Mouse (Mus musculus): Measurements from ENCODE around the gene Brwd3.

Gene Brwd3

GRCm38 (mm10) chrX:108834090-108834774, at the start of gene Brwd3:
Brwd3 (minus strand) TSS chrX:108834372.
- DNase-seq (ENCODE audit: low spot score in 2 of 2), result peak; percentile 55 to 81

DNA sequence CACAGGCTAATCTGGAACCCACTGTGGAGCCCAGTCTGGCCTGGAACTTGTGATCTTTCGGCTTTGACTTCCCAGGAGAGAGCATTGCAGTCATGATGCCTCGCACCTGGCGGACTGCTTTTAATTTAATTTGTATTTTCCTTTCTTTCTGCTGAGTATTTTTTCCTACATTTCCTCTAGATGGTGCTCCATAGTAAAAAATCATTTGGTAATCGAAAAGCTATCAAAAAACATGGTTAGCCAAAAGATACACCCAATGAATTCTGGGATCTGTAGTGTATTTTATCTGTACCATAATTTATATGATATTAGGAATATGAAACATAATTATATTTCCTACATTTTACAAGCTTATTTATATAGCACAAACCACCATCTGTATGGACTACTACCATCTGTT, 28.5 kb upstream of the Brwd3 start:
- no peak for DNase-seq (ENCODE audit: low spot score in 2 of 2)

GRCm38 (mm10) chrX:108842705-108843104, 8.5 kb upstream of the Brwd3 start:
- DNase-seq (ENCODE audit: low spot score in 2 of 2), result no peak

DNA sequence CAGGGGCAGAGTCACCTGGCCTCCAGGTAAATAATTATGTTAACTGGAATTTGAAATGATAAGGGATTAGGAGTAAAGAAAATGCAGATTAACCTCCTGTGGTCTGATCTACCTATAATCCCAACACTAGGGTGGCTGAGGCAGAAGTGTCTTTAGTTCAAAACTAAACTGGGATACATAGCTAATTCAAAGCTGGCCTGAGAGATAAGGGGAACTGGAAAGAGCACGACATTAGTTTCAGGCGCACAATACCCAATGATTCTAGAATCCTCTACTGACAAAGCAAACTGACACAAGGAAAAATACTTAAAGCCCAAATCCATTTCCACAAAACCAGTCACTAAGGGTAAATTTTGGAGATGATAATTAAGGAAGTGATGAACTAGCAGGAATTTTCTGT, 2.2 kb upstream of the Brwd3 start:
- no peak for DNase-seq (ENCODE audit: low spot score in 2 of 2)

GRCm38 (mm10) chrX:108835233-108835632, 1.1 kb upstream of the Brwd3 start:
- no peak for DNase-seq (ENCODE audit: low spot score in 2 of 2)

DNA sequence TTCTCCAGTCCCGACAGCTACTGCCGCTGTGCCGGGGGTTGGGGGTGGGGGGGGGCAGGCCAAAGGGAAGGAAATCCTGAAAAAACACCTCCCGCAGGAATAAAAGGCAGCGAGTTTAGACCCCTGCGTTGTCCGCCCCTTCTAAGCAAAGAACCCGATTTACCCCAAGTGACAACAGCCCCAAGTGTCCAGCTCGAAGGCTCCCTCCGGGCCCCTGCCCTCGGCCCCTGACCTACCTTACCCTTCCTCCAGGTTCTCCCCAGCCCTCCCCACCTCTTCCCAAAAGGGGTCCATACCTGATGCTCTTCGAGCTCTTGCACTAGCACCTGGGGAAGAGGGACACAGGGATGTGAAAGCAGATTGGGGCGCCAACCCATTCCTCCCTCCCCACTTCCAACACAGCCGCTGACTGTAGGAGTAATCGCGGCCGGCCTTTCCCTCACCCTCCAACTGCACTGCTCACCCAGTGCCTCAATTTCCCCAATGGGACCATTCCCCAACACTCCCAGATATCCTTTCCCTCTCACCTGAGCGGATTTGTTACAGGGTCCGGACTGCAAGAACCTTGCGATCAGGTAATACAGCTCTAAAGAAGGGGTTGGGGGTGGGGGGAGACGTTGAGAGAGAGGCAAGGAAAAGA, 671 bp downstream of the Brwd3 start:
- peak; percentile 39 to 44 for DNase-seq (ENCODE audit: low spot score in 2 of 2)

- DNase-seq (ENCODE audit: low spot score in 2 of 2), result peak; percentile 69 to 79
Measured at GRCm38 (mm10) chrX:108832674-108833189, 1.4 kb downstream of the Brwd3 start.

GRCm38 (mm10) chrX:108831231-108831630, 2.9 kb downstream of the Brwd3 start:
- no peak for DNase-seq (ENCODE audit: low spot score in 2 of 2)

GRCm38 (mm10) chrX:108828111-108828510, 6.1 kb downstream of the Brwd3 start:
- no peak for DNase-seq (ENCODE audit: low spot score in 2 of 2)

DNA sequence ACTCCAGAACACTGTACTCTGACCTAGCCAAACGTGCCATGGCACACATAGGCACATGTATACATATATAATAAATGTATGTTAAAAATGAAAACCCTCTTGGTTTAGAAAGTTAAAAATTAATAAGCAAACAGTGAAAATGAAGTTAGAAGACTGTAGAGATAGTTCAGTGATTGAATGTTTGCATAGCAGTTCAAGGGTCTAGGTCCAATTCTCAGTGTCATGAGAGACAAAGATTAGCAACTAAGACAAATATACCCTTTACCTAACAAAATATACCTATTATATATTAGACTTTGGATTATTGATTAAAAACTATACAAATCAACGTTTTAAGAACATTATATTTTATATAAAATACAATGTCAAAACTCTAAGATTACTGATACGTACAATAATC, 36.9 kb downstream of the Brwd3 start:
- DNase-seq (ENCODE audit: low spot score in 2 of 2), result no peak

GRCm38 (mm10) chrX:108783724-108784123, 50.4 kb downstream of the Brwd3 start:
- DNase-seq (ENCODE audit: low spot score in 2 of 2), result no peak

DNA sequence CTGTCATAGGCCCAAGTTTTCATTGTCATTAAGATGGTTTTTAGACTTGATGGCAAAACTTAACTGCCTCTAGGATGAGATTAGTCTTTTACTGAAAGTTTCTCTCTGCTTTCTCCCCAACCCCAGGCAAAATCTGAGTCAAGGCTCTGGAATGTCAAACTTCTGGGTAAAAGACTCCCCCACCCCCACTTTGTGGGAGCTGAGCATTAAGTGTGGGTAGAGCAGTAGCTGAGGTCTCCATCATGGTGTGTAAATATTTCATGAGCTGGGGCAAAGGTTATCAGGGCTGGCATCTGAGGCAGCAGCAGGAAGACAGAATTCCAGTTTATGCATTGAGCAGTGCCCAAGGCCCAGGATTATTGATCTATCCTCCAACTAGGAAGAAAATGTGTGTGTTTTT, 102.4 kb downstream of the Brwd3 start:
- DNase-seq (ENCODE audit: low spot score in 2 of 2), result no peak

DNA sequence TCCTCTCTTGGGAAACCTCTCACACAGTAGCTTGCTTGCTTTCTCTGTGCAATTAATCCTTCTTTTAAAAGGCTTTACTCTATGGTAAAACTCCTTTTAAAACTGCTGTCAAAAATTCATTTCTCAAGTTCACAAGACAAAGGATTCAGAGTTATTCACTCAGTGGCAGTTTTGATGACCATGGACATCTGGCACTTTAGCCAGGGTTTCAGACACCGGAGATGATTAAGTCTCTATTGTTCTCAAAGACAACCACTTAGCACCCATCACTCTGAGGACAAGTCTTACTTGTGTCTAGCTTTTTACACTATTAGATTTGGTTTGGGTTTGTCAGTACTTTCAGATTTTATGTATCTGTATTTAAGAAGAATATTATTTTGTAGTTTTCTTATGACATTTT, 104.6 kb downstream of the Brwd3 start:
- no peak for DNase-seq (ENCODE audit: low spot score in 2 of 2)

GRCm38 (mm10) chrX:108729068-108729467, 105.1 kb downstream of the Brwd3 start:
- no peak for DNase-seq (ENCODE audit: low spot score in 2 of 2)

DNA sequence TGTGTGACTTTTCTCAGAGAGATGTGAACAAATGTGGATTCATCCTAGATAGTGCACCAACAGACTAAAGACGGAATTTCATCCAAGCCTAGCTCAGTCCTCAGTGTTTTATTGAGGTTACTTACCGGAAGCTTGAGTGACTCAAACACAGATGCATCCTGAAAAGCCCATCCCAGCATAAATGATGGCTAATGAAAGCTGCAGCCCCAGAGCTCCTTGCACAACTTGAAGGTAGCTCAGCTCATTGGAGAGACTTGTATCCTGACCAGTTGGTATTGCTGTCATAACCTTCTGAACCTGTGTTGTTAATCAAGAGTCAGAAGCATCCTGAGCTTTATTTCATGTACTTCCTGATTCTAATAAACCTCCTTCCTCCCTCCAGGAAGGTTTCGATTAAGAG, 105.8 kb downstream of the Brwd3 start:
- DNase-seq (ENCODE audit: low spot score in 2 of 2), result no peak

- no peak for DNase-seq (ENCODE audit: low spot score in 2 of 2)
Measured at GRCm38 (mm10) chrX:108724241-108724640, 109.9 kb downstream of the Brwd3 start.

GRCm38 (mm10) chrX:108722447-108722846, 111.7 kb downstream of the Brwd3 start:
- DNase-seq (ENCODE audit: low spot score in 2 of 2), result no peak

- no peak for DNase-seq (ENCODE audit: low spot score in 2 of 2)
Measured at GRCm38 (mm10) chrX:108704312-108704711, 129.9 kb downstream of the Brwd3 start.
